ENCODE assay signal across 23 mouse cellular contexts in genomic region chr1:92431420-92431819, GRCm38 (mm10). TPM values are rescaled to one million over a fixed set of nuclear protein-coding genes. Genes with fewer than 3 reads are reported as not detected.
"Had no signal": no experiment of that assay in that cellular context is flagged by ENCODE, and none has a peak within 500 bp of the region (broad histone marks: within the 10 kb centered on the region; RNA-seq: fewer than 3 reads in every experiment).

No protein-coding gene starts in this region.

- H3K4me1 ChIP-seq: neural tube, embryonic 12.5 days had no signal

- H3K36me3 ChIP-seq: limb, embryonic 13.5 days; midbrain, embryonic 15.5 days; neural tube, embryonic 12.5 days had no signal

- H3K27me3 ChIP-seq: limb, embryonic 13.5 days; midbrain, embryonic 15.5 days; neural tube, embryonic 12.5 days had no signal

- ATAC-seq: midbrain, embryonic 15.5 days had no signal

- H3K9ac ChIP-seq: limb, embryonic 13.5 days; liver, embryonic 14.5 days; midbrain, embryonic 15.5 days; neural tube, embryonic 12.5 days had no signal

- H3K27ac ChIP-seq: limb, embryonic 13.5 days; liver, embryonic 14.5 days; midbrain, embryonic 15.5 days; neural tube, embryonic 12.5 days had no signal

- H3K4me2 ChIP-seq: limb, embryonic 13.5 days; midbrain, embryonic 15.5 days; neural tube, embryonic 12.5 days had no signal

- H3K4me3 ChIP-seq: limb, embryonic 13.5 days; midbrain, embryonic 15.5 days; neural tube, embryonic 12.5 days had no signal

- DNase-seq: kidney, adult 11 months; kidney, adult 9 months; kidney, postnatal 14 days; layer of hippocampus, adult 9-11 months; layer of hippocampus, postnatal 36 days; lung, adult 18-20 months; right cerebral cortex, postnatal 4 days; spleen, adult 18-20 months; thymus, adult 2 months; thymus, postnatal 25 days had no signal

- H3K9me3 ChIP-seq: limb, embryonic 13.5 days; midbrain, embryonic 15.5 days; neural tube, embryonic 12.5 days had no signal

RNA-seq across cellular contexts. Expression of gene Olfr1416, which starts 53.5 kb away (rescaled TPM):
- total RNA-seq: layer of hippocampus, postnatal 36 days; left cerebral cortex, adult 8-10 months; left cerebral cortex, postnatal 36 days; liver, adult 2 months; monocyte, adult 5-6 weeks had no signal
- polyA plus RNA-seq: large intestine, adult 2 months; limb, embryonic 13.5 days; liver, adult 2 months; liver, embryonic 14.5 days; lung, embryonic 16.5 days; midbrain, embryonic 15.5 days; neural tube, embryonic 12.5 days; stomach, embryonic 14.5 days; testis, adult 2 months; thymus, adult 2 months; urinary bladder, adult 2 months had no signal
